Mouse (Mus musculus): Measurements from ENCODE around the gene Sppl2b.

GRCm38 (mm10) chr10:80832818-80833217 is 22.3 kb upstream of the Sppl2b start:
- TF ChIP-seq POLR2A (IDR thresholded peaks at IDR 0.05; ENCODE audit: low read depth, low read length) (no peak), CTCF (IDR thresholded peaks at IDR 0.05; ENCODE audit: extremely low read depth, insufficient read depth, insufficient read length, insufficient replicate concordance) (no peak)
